Mouse (Mus musculus): ENCODE data around the gene Fbxo11. TPM values are rescaled to one million over a fixed set of nuclear protein-coding genes. Genes with fewer than 3 reads are reported as not detected.
"Not testable (repeated sequence)": the region's sequence is repeated elsewhere in the genome, so short reads cannot be mapped to it uniquely, and the experiment has no call there.

Fbxo11 gene
- polyA plus RNA-seq, 1 experiment from 2014 or later: 32.2 TPM

GRCm38 (mm10) chr17:87984440-87985214 lies 80.5 kb downstream of the Fbxo11 start:
- Histone ChIP-seq H3K4me1 (ENCODE audit: control insufficient read depth, insufficient read depth, low read length) (no peaks in the 10 kb centered on the region), H3K36me3 (ENCODE audit: control insufficient read depth, insufficient read depth, low read length) (peaks cover 11% of the 10 kb centered on the region; the same call in 1 of the 2 replicates), H3K9me3 (ENCODE audit: control insufficient read depth, low read length) (no peaks in the 10 kb centered on the region), H3K9ac (ENCODE audit: low read length) (no peak overlapping the region), H3K4me3 (ENCODE audit: low read depth, low read length) (no peak overlapping the region), H3K27ac (replicated peaks; ENCODE audit: low read depth, low read length) (no peak overlapping the region), H3K27me3 (ENCODE audit: control insufficient read depth, insufficient read depth, low read length) (no peaks in the 10 kb centered on the region), H3K4me2 (ENCODE audit: low read depth, severe bottlenecking) (no peak overlapping the region)
- DNase-seq (ENCODE audit: low spot score) (no peak), ATAC-seq (ENCODE audit: insufficient number of reproducible peaks, low FRiP score, low TSS enrichment, low read depth) (no peak)
- WGBS: 93% methylated on average over 20 of the region's 20 CpGs

GRCm38 (mm10) chr17:87983313-87983712 lies 81.8 kb downstream of the Fbxo11 start:
- no peaks in the 10 kb centered on the region for H3K4me1 ChIP-seq (ENCODE audit: control insufficient read depth, insufficient read depth, low read length)
- H3K9ac ChIP-seq (ENCODE audit: low read length): no peak overlapping the region
- no peak overlapping the region for H3K4me2 ChIP-seq (ENCODE audit: low read depth, severe bottlenecking)
- no peaks in the 10 kb centered on the region for H3K9me3 ChIP-seq (ENCODE audit: control insufficient read depth, low read length)
- no peak overlapping the region for H3K27ac ChIP-seq (replicated peaks; ENCODE audit: low read depth, low read length)
- 50% methylated on average over 4 of the region's 4 CpGs for WGBS
- H3K36me3 ChIP-seq (ENCODE audit: control insufficient read depth, insufficient read depth, low read length): peaks cover 8% of the 10 kb centered on the region; the same call in 1 of the 2 replicates
- DNase-seq (ENCODE audit: low spot score): no peak
- no peak for ATAC-seq (ENCODE audit: insufficient number of reproducible peaks, low FRiP score, low TSS enrichment, low read depth)
- no peak overlapping the region for H3K4me3 ChIP-seq (ENCODE audit: low read depth, low read length)
- no peaks in the 10 kb centered on the region for H3K27me3 ChIP-seq (ENCODE audit: control insufficient read depth, insufficient read depth, low read length)

- Histone ChIP-seq H3K9me3 (ENCODE audit: control insufficient read depth, low read length) (no peaks in the 10 kb centered on the region), H3K9ac (ENCODE audit: low read length) (no peak overlapping the region), H3K4me3 (ENCODE audit: low read depth, low read length) (no peak overlapping the region), H3K27me3 (ENCODE audit: control insufficient read depth, insufficient read depth, low read length) (no peaks in the 10 kb centered on the region), H3K4me2 (ENCODE audit: low read depth, severe bottlenecking) (no peak overlapping the region), H3K27ac (replicated peaks; ENCODE audit: low read depth, low read length) (no peak overlapping the region), H3K36me3 (ENCODE audit: control insufficient read depth, insufficient read depth, low read length) (peaks cover 8% of the 10 kb centered on the region; the same call in 1 of the 2 replicates), H3K4me1 (ENCODE audit: control insufficient read depth, insufficient read depth, low read length) (no peaks in the 10 kb centered on the region)
- no peak for DNase-seq (ENCODE audit: low spot score)
- 89% methylated on average over 3 of the region's 3 CpGs for WGBS
- no peak for ATAC-seq (ENCODE audit: insufficient number of reproducible peaks, low FRiP score, low TSS enrichment, low read depth)
These were observed 83.0 kb downstream of the Fbxo11 start for GRCm38 (mm10) chr17:87982112-87982511.

GRCm38 (mm10) chr17:87979696-87980095 lies 85.4 kb downstream of the Fbxo11 start:
- not testable (repeated sequence) for H3K36me3 ChIP-seq (ENCODE audit: control insufficient read depth, insufficient read depth, low read length); H3K27me3 ChIP-seq (ENCODE audit: control insufficient read depth, insufficient read depth, low read length); H3K9ac ChIP-seq (ENCODE audit: low read length); H3K9me3 ChIP-seq (ENCODE audit: control insufficient read depth, low read length); H3K4me3 ChIP-seq (ENCODE audit: low read depth, low read length); H3K4me1 ChIP-seq (ENCODE audit: control insufficient read depth, insufficient read depth, low read length); H3K4me2 ChIP-seq (ENCODE audit: low read depth, severe bottlenecking); DNase-seq (ENCODE audit: low spot score); ATAC-seq (ENCODE audit: insufficient number of reproducible peaks, low FRiP score, low TSS enrichment, low read depth); H3K27ac ChIP-seq (replicated peaks; ENCODE audit: low read depth, low read length)
- WGBS: 78% methylated on average over 1 of the region's 1 CpGs

GRCm38 (mm10) chr17:87976927-87977326 lies 88.2 kb downstream of the Fbxo11 start:
- not testable (repeated sequence) for DNase-seq (ENCODE audit: low spot score); H3K9me3 ChIP-seq (ENCODE audit: control insufficient read depth, low read length); H3K4me3 ChIP-seq (ENCODE audit: low read depth, low read length); H3K4me2 ChIP-seq (ENCODE audit: low read depth, severe bottlenecking); H3K27ac ChIP-seq (replicated peaks; ENCODE audit: low read depth, low read length); H3K9ac ChIP-seq (ENCODE audit: low read length); ATAC-seq (ENCODE audit: insufficient number of reproducible peaks, low FRiP score, low TSS enrichment, low read depth); H3K36me3 ChIP-seq (ENCODE audit: control insufficient read depth, insufficient read depth, low read length); H3K27me3 ChIP-seq (ENCODE audit: control insufficient read depth, insufficient read depth, low read length); H3K4me1 ChIP-seq (ENCODE audit: control insufficient read depth, insufficient read depth, low read length)
- WGBS: 87% methylated on average over 4 of the region's 4 CpGs

- Histone ChIP-seq H3K9me3 (ENCODE audit: control insufficient read depth, low read length) (no peaks in the 10 kb centered on the region), H3K27ac (replicated peaks; ENCODE audit: low read depth, low read length) (no peak overlapping the region), H3K9ac (ENCODE audit: low read length) (peak overlapping the region; percentile 88), H3K36me3 (ENCODE audit: control insufficient read depth, insufficient read depth, low read length) (peaks cover 3% of the 10 kb centered on the region; the same call in 1 of the 2 replicates), H3K4me2 (ENCODE audit: low read depth, severe bottlenecking) (peak overlapping the region; percentile 60), H3K4me3 (ENCODE audit: low read depth, low read length) (peak overlapping the region; percentile 80), H3K4me1 (ENCODE audit: control insufficient read depth, insufficient read depth, low read length) (peaks cover 3% of the 10 kb centered on the region; the same call in 1 of the 2 replicates), H3K27me3 (ENCODE audit: control insufficient read depth, insufficient read depth, low read length) (no peaks in the 10 kb centered on the region)
- ATAC-seq (ENCODE audit: insufficient number of reproducible peaks, low FRiP score, low TSS enrichment, low read depth) (no peak), DNase-seq (ENCODE audit: low spot score) (no peak)
- WGBS: 79% methylated on average over 9 of the region's 9 CpGs
These were observed 88.8 kb downstream of the Fbxo11 start for GRCm38 (mm10) chr17:87976154-87976806.

GRCm38 (mm10) chr17:87975229-87975853 lies 89.8 kb downstream of the Fbxo11 start:
- peak overlapping the region; percentile 88 for H3K9ac ChIP-seq (ENCODE audit: low read length)
- no peaks in the 10 kb centered on the region for H3K9me3 ChIP-seq (ENCODE audit: control insufficient read depth, low read length)
- DNase-seq (ENCODE audit: low spot score): peak; percentile 68
- peaks cover 3% of the 10 kb centered on the region; the same call in 1 of the 2 replicates for H3K4me1 ChIP-seq (ENCODE audit: control insufficient read depth, insufficient read depth, low read length)
- H3K27me3 ChIP-seq (ENCODE audit: control insufficient read depth, insufficient read depth, low read length): no peaks in the 10 kb centered on the region
- H3K4me3 ChIP-seq (ENCODE audit: low read depth, low read length): peak overlapping the region; percentile 80
- ATAC-seq (ENCODE audit: insufficient number of reproducible peaks, low FRiP score, low TSS enrichment, low read depth): peak; percentile 70
- under 1% methylated on average over 64 of the region's 68 CpGs for WGBS
- peak overlapping the region; percentile 60 for H3K4me2 ChIP-seq (ENCODE audit: low read depth, severe bottlenecking)
- H3K36me3 ChIP-seq (ENCODE audit: control insufficient read depth, insufficient read depth, low read length): peaks cover 3% of the 10 kb centered on the region; the same call in 1 of the 2 replicates
- H3K27ac ChIP-seq (replicated peaks; ENCODE audit: low read depth, low read length): peak overlapping the region; percentile 83

- DNase-seq (ENCODE audit: low spot score) (peak; percentile 93), ATAC-seq (ENCODE audit: insufficient number of reproducible peaks, low FRiP score, low TSS enrichment, low read depth) (peak; percentile 98)
- Histone ChIP-seq H3K9ac (ENCODE audit: low read length) (peak within 1 kb of the TSS; percentile 88), H3K9me3 (ENCODE audit: control insufficient read depth, low read length) (no peaks in the 10 kb centered on the region), H3K4me1 (ENCODE audit: control insufficient read depth, insufficient read depth, low read length) (peaks cover 3% of the 10 kb centered on the region; the same call in 1 of the 2 replicates), H3K4me3 (ENCODE audit: low read depth, low read length) (peak within 1 kb of the TSS; percentile 80), H3K36me3 (ENCODE audit: control insufficient read depth, insufficient read depth, low read length) (peaks cover 3% of the 10 kb centered on the region; the same call in 1 of the 2 replicates), H3K27me3 (ENCODE audit: control insufficient read depth, insufficient read depth, low read length) (no peaks in the 10 kb centered on the region), H3K4me2 (ENCODE audit: low read depth, severe bottlenecking) (peak within 1 kb of the TSS; percentile 60), H3K27ac (replicated peaks; ENCODE audit: low read depth, low read length) (peak within 1 kb of the TSS; percentile 83)
- under 1% methylated on average over 63 of the region's 63 CpGs for WGBS
These were observed 90.4 kb downstream of the Fbxo11 start, which contains the start of gene Msh6 for GRCm38 (mm10) chr17:87974629-87975228. Msh6 (plus strand) TSS chr17:87975062.

All from limb, embryonic 11.5 days (tissue).